Mouse (Mus musculus): Measurements from ENCODE around the gene Dnttip1. TPM values are rescaled to one million over a fixed set of nuclear protein-coding genes. Genes with fewer than 3 reads are reported as not detected.

Dnttip1 gene
- polyA plus RNA-seq (2012; rRNA removed), result 32.4 and 43.1 TPM in 2 replicates

DNA sequence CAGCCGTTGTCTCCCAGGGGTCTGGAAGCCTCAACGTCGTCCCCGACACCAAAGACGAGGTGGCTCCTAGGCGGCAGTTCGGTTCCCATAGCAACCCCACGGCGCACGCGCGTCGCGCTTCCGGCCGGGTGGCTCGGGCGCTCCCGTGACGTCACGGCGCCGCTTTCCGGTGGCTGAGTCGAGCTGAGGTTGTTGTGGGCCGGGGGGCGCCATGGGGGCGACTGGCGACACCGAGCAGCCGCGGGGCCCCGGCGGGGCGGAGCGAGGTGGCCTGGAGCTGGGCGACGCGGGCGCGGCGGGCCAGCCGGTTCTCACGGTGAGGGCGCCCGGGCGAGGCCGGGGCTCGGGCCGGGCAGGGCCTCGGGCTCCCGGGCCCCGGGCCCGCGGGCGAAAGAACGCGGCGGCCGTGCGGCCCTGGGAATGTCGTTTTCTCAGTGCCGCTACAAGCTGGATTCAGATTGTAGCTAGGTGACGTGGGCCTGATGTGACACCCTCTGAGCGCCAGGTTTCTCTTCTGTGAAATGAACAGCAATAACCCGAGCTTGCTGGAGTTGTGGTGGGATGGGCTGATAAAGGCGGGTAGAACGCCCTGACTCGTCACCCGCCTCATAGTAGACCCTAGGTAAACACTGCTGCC is at the start of gene Dnttip1, which contains the start of gene Wfdc3:
Gene Dnttip1 (plus strand): TSS at position 141 of the 637 bp plus-strand sequence.
Gene Wfdc3 (minus strand): TSS at position 89 of the 637 bp plus-strand sequence.
- TF ChIP-seq POLR2A (IDR thresholded peaks at IDR 0.05; ENCODE audit: control insufficient read depth, low read depth, low read length) (peak; percentile 98), CTCF (IDR thresholded peaks at IDR 0.05; ENCODE audit: control insufficient read depth, insufficient read depth, insufficient replicate concordance, low read depth, low read length) (no peak)
- H3K27me3 ChIP-seq (ENCODE audit: control insufficient read depth, insufficient read depth, low read length), result no peaks in the 10 kb centered on the region
- peak within 1 kb of the TSS; percentile 97 for H3K4me3 ChIP-seq (ENCODE audit: control insufficient read depth, low read depth, low read length)
- peak within 1 kb of the TSS; percentile 99 for H3K27ac ChIP-seq (ENCODE audit: control insufficient read depth, insufficient read depth, low read depth, low read length)
- peaks cover 8% of the 10 kb centered on the region for H3K4me1 ChIP-seq (ENCODE audit: control insufficient read depth, insufficient read depth, low read length)
- peaks cover 4% of the 10 kb centered on the region for H3K36me3 ChIP-seq (ENCODE audit: control insufficient read depth, insufficient read depth, low read length)

GRCm38 (mm10) chr2:164698201-164698600 is 47.6 kb upstream of the Dnttip1 start, which contains the start of gene Spint4:
Spint4 (plus strand) TSS chr2:164698501.
- H3K4me3 ChIP-seq (ENCODE audit: control insufficient read depth, low read depth, low read length), result no peak within 1 kb of the TSS
- no peaks in the 10 kb centered on the region for H3K4me1 ChIP-seq (ENCODE audit: control insufficient read depth, insufficient read depth, low read length)
- H3K36me3 ChIP-seq (ENCODE audit: control insufficient read depth, insufficient read depth, low read length), result no peaks in the 10 kb centered on the region
- no peaks in the 10 kb centered on the region for H3K27me3 ChIP-seq (ENCODE audit: control insufficient read depth, insufficient read depth, low read length)
- no peak within 1 kb of the TSS for H3K27ac ChIP-seq (ENCODE audit: control insufficient read depth, insufficient read depth, low read depth, low read length)
- TF ChIP-seq POLR2A (IDR thresholded peaks at IDR 0.05; ENCODE audit: control insufficient read depth, low read depth, low read length), result no peak
- TF ChIP-seq CTCF (IDR thresholded peaks at IDR 0.05; ENCODE audit: control insufficient read depth, insufficient read depth, insufficient replicate concordance, low read depth, low read length), result no peak

DNA sequence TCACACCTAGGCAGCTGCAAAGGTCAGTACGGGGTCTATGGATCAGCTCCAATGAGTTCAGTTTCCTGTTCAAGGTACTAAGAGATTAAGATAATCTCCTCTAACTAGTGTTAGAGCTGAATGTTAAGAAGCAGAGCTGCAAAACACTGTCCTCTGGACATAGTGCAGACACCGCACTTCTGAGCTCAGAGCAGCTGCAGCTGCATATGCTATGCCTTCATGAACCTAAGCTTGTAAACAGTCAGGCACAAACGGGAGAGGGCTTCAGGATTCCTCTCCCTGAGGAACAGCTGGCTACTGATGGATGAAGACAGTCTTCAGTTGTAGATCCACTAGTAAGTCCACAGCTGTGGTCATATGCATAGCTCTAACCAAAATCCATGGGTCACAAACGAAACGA is 44.8 kb upstream of the Dnttip1 start:
- no peak overlapping the region for H3K4me3 ChIP-seq (ENCODE audit: control insufficient read depth, low read depth, low read length)

GRCm38 (mm10) chr2:164701761-164702160 is 44.0 kb upstream of the Dnttip1 start:
- Histone ChIP-seq H3K4me3 (ENCODE audit: control insufficient read depth, low read depth, low read length) (no peak overlapping the region), H3K27ac (ENCODE audit: control insufficient read depth, insufficient read depth, low read depth, low read length) (no peak overlapping the region), H3K27me3 (ENCODE audit: control insufficient read depth, insufficient read depth, low read length) (no peaks in the 10 kb centered on the region), H3K36me3 (ENCODE audit: control insufficient read depth, insufficient read depth, low read length) (no peaks in the 10 kb centered on the region), H3K4me1 (ENCODE audit: control insufficient read depth, insufficient read depth, low read length) (peaks cover under 1% of the 10 kb centered on the region)
- TF ChIP-seq POLR2A (IDR thresholded peaks at IDR 0.05; ENCODE audit: control insufficient read depth, low read depth, low read length) (no peak), CTCF (IDR thresholded peaks at IDR 0.05; ENCODE audit: control insufficient read depth, insufficient read depth, insufficient replicate concordance, low read depth, low read length) (no peak)

More for the DNA sequence above, 44.8 kb upstream of the Dnttip1 start:
- no peaks in the 10 kb centered on the region for H3K36me3 ChIP-seq (ENCODE audit: control insufficient read depth, insufficient read depth, low read length)
- no peak overlapping the region for H3K27ac ChIP-seq (ENCODE audit: control insufficient read depth, insufficient read depth, low read depth, low read length)
- H3K27me3 ChIP-seq (ENCODE audit: control insufficient read depth, insufficient read depth, low read length), result no peaks in the 10 kb centered on the region
- no peak for TF ChIP-seq CTCF (IDR thresholded peaks at IDR 0.05; ENCODE audit: control insufficient read depth, insufficient read depth, insufficient replicate concordance, low read depth, low read length)
- TF ChIP-seq POLR2A (IDR thresholded peaks at IDR 0.05; ENCODE audit: control insufficient read depth, low read depth, low read length), result no peak
- H3K4me1 ChIP-seq (ENCODE audit: control insufficient read depth, insufficient read depth, low read length), result no peaks in the 10 kb centered on the region

GRCm38 (mm10) chr2:164704235-164704634 is 41.5 kb upstream of the Dnttip1 start:
- no peaks in the 10 kb centered on the region for H3K27me3 ChIP-seq (ENCODE audit: control insufficient read depth, insufficient read depth, low read length)
- no peak for TF ChIP-seq POLR2A (IDR thresholded peaks at IDR 0.05; ENCODE audit: control insufficient read depth, low read depth, low read length)
- TF ChIP-seq CTCF (IDR thresholded peaks at IDR 0.05; ENCODE audit: control insufficient read depth, insufficient read depth, insufficient replicate concordance, low read depth, low read length), result no peak
- no peaks in the 10 kb centered on the region for H3K36me3 ChIP-seq (ENCODE audit: control insufficient read depth, insufficient read depth, low read length)
- no peak overlapping the region for H3K4me3 ChIP-seq (ENCODE audit: control insufficient read depth, low read depth, low read length)
- H3K4me1 ChIP-seq (ENCODE audit: control insufficient read depth, insufficient read depth, low read length), result peaks cover 4% of the 10 kb centered on the region
- H3K27ac ChIP-seq (ENCODE audit: control insufficient read depth, insufficient read depth, low read depth, low read length), result no peak overlapping the region

GRCm38 (mm10) chr2:164705328-164705727 is 40.5 kb upstream of the Dnttip1 start:
- Histone ChIP-seq H3K4me3 (ENCODE audit: control insufficient read depth, low read depth, low read length) (no peak overlapping the region), H3K36me3 (ENCODE audit: control insufficient read depth, insufficient read depth, low read length) (no peaks in the 10 kb centered on the region), H3K27me3 (ENCODE audit: control insufficient read depth, insufficient read depth, low read length) (no peaks in the 10 kb centered on the region), H3K27ac (ENCODE audit: control insufficient read depth, insufficient read depth, low read depth, low read length) (no peak overlapping the region), H3K4me1 (ENCODE audit: control insufficient read depth, insufficient read depth, low read length) (peaks cover 4% of the 10 kb centered on the region)
- TF ChIP-seq POLR2A (IDR thresholded peaks at IDR 0.05; ENCODE audit: control insufficient read depth, low read depth, low read length) (no peak), CTCF (IDR thresholded peaks at IDR 0.05; ENCODE audit: control insufficient read depth, insufficient read depth, insufficient replicate concordance, low read depth, low read length) (no peak)

DNA sequence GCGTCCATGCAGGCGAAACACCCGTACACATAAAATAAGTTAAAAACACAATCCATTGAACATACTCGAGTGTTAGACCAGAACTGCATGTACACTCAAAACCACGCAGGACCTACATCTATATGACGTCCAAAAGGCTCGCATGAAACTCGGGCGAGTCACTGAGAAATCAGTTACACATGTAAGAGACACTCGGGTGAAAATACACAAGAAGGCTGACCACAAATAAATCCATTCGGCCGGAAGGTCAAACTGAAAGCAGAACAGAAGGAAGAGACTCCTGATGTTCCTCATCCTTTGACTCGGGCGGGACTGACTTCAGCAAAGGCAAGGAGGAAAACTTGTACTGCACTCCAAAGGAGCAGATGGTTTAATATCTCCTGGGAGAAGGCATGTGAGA is 39.8 kb upstream of the Dnttip1 start:
- Histone ChIP-seq H3K27ac (ENCODE audit: control insufficient read depth, insufficient read depth, low read depth, low read length) (no peak overlapping the region), H3K4me1 (ENCODE audit: control insufficient read depth, insufficient read depth, low read length) (peaks cover 4% of the 10 kb centered on the region), H3K27me3 (ENCODE audit: control insufficient read depth, insufficient read depth, low read length) (no peaks in the 10 kb centered on the region), H3K4me3 (ENCODE audit: control insufficient read depth, low read depth, low read length) (no peak overlapping the region), H3K36me3 (ENCODE audit: control insufficient read depth, insufficient read depth, low read length) (no peaks in the 10 kb centered on the region)
- no peak for TF ChIP-seq POLR2A (IDR thresholded peaks at IDR 0.05; ENCODE audit: control insufficient read depth, low read depth, low read length)
- no peak for TF ChIP-seq CTCF (IDR thresholded peaks at IDR 0.05; ENCODE audit: control insufficient read depth, insufficient read depth, insufficient replicate concordance, low read depth, low read length)
